Mouse (Mus musculus) forebrain, postnatal 0 days (tissue): ENCODE results near the gene Ccdc189. TPM values are rescaled to one million over a fixed set of nuclear protein-coding genes. Genes with fewer than 3 reads are reported as not detected.
A peak's percentile ranks its signal among the peaks of the same experiment; 100 is the strongest.

ENCODE experiments used
- ATAC-seq: fragments of 200-750 bp; cut with Nextera tagmentation; 2 replicates; pipeline ENCODE4 v1.8.0; 2017; ENCODE audit warnings: mild to moderate bottlenecking, moderate library complexity
- DNase-seq: peaks from one replicate; pipeline ENCODE4 v3.0.0-alpha.2; 2015
- H3K27ac ChIP-seq: fragments of 300-500 bp; sonication (generic); 2 replicates; pipeline ENCODE4 v1.5.1; 2014; ENCODE audit warnings: low read depth, mild to moderate bottlenecking, antibody characterized with exemption, low read length, moderate library complexity, mixed read lengths
- H3K27me3 ChIP-seq: fragments of 300-500 bp; sonication (generic); 2 replicates; pipeline ENCODE4 v1.6.1; 2014; ENCODE audit warnings: mild to moderate bottlenecking, low read length, mixed read lengths; ENCODE audit not compliant: insufficient read depth
- H3K36me3 ChIP-seq: fragments of 300-500 bp; sonication (generic); 2 replicates; pipeline ENCODE4 v1.6.1; 2014; ENCODE audit warnings: mild to moderate bottlenecking, moderate library complexity; ENCODE audit not compliant: insufficient read depth
- H3K4me1 ChIP-seq: fragments of 300-500 bp; sonication (generic); 2 replicates; pipeline ENCODE4 v1.6.1; 2014; ENCODE audit warnings: antibody characterized with exemption; ENCODE audit not compliant: insufficient read depth
- H3K4me2 ChIP-seq: fragments of 300-500 bp; sonication (generic); 2 replicates; pipeline ENCODE4 v1.6.1; 2014; ENCODE audit warnings: low read depth, mild to moderate bottlenecking, moderate library complexity
- H3K4me3 ChIP-seq: fragments of 300-500 bp; sonication (generic); 2 replicates; pipeline ENCODE4 v1.5.1; 2014; ENCODE audit warnings: low read depth, low read length, mixed read lengths
- H3K9ac ChIP-seq: fragments of 300-500 bp; sonication (generic); 2 replicates; pipeline ENCODE4 v1.6.1; 2014; ENCODE audit warnings: mild to moderate bottlenecking
- H3K9me3 ChIP-seq: fragments of 300-500 bp; sonication (generic); 2 replicates; pipeline ENCODE4 v1.6.1; 2016; ENCODE audit warnings: low read length
- CTCF ChIP-seq: sonication (generic); IDR thresholded peaks from 2 replicates; pipeline ENCODE4 v1.5.1; 2016; ENCODE audit warnings: antibody characterized with exemption, control low read depth, low read depth
- WGBS: fragments of 180-500 bp; shearing (Covaris S2); extraction: QIAGEN DNeasy Blood & Tissue Kit; methylation state at CpG from one replicate; pipeline ENCODE4 v1.1.7; 2014; 5-methylcytosine and 5-hydroxymethylcytosine counted together
- polyA plus RNA-seq: library from polyadenylated mRNA; unstranded; fragments of >200 nt; fragmentation: Nextera tagmentation; extraction: Ambion mirVana; gene quantifications from 2 replicates; pipeline ENCODE4 v1.2.1, GENCODE M21; 2015
- total RNA-seq: library from RNA; depleted of rRNA; stranded (reverse); fragments of >200 nt; gene quantifications from 2 replicates; pipeline ENCODE4 v1.2.3, GENCODE M21; 2014

The Ccdc189 gene
- total and polyA plus RNA-seq, 2 experiments from 2014 or later = 11.0 to 16.0 TPM

DNA sequence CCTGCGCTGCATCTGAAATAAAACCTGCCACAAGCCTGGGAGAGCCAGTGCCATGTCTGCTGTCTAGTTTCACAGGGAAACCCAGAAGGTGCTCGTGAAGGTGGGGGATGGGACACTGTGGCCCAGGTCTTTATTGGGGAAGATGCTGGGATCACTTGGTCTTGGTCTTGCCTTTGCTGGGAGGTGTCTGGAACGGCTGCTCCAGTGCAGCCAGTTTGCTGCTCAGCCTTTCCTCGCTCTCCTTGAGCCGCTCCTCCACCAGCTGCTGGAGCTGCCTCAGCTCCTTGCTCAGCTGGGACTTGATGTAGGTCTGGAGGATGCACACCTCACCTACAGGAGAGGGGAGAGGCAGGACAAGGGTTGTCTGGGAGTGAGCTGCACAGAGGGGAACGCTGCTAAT lies 5.1 kb downstream of the Ccdc189 start:
- no peak for TF ChIP-seq CTCF
- H3K4me3 ChIP-seq = no peak overlapping the region
- no peak for DNase-seq
- no peak for ATAC-seq
- peaks cover 46% of the 10 kb centered on the region for H3K36me3 ChIP-seq
- no peak overlapping the region for H3K9ac ChIP-seq
- no peaks in the 10 kb centered on the region for H3K4me1 ChIP-seq
- no peak overlapping the region for H3K27ac ChIP-seq
- no peaks in the 10 kb centered on the region for H3K27me3 ChIP-seq
- H3K4me2 ChIP-seq = no peak overlapping the region
- H3K9me3 ChIP-seq = no peaks in the 10 kb centered on the region
- WGBS = 94% methylated on average over 6 of the region's 6 CpGs

DNA sequence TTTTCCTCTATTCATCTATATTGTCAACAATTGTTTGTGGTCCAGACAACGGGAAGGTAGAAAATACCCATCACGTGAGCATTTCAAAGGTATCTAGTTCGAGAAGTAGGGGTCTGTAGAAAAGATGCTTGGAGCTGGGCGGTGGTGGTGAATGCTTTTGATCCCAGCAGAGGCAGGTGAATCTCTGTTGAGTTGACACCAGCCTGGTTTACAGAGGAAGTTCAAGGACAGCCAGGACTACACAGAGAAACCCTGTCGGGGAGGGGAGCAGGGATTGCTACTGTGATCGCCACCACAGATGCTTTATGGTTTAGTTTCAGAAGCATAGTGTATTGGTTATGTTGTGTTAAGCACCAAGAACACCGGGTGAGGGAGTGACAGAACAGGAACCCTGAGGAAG lies 14.3 kb downstream of the Ccdc189 start:
- peak overlapping the region; percentile 72 for H3K4me3 ChIP-seq
- no peaks in the 10 kb centered on the region for H3K27me3 ChIP-seq
- H3K4me1 ChIP-seq = peaks cover 20% of the 10 kb centered on the region
- 21% methylated on average over 7 of the region's 7 CpGs for WGBS
- TF ChIP-seq CTCF = no peak
- H3K4me2 ChIP-seq = peak overlapping the region; percentile 95
- H3K27ac ChIP-seq = no peak overlapping the region
- H3K36me3 ChIP-seq = peaks cover 21% of the 10 kb centered on the region
- H3K9me3 ChIP-seq = no peaks in the 10 kb centered on the region
- H3K9ac ChIP-seq = peak overlapping the region; percentile 79
- DNase-seq (no peak), ATAC-seq (no peak)

DNA sequence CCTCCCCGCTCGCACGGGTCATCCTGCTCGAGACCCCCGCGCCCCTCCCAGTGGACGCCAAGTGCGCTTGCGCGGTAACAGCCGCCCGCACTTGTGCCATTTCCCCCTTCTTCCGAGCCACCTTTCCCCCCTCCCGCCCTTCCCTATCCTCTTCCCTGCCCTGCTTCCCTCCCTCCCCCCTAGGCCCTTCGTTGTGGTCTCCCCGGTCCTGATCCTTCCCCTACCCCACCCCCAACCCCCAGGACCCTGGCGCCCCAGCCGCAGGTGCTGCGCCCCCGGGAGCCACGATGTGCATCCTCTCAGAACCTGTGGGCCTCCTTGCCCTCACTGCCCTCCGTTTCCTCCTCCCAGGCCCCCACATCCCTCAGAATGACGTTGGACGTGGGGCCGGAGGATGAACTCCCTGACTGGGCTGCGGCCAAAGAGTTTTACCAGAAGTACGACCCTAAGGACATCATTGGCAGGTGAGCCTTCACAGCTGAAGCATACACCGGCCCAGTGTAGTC lies 14.8 kb downstream of the Ccdc189 start:
- Histone ChIP-seq H3K4me1 (peaks cover 20% of the 10 kb centered on the region), H3K9me3 (no peaks in the 10 kb centered on the region), H3K4me2 (peak overlapping the region; percentile 95), H3K27me3 (no peaks in the 10 kb centered on the region), H3K27ac (peak overlapping the region; percentile 72), H3K36me3 (peaks cover 17% of the 10 kb centered on the region; the same call in 1 of the 2 replicates), H3K4me3 (peak overlapping the region; percentile 72), H3K9ac (peak overlapping the region; percentile 79)
- no peak for TF ChIP-seq CTCF
- ATAC-seq = peak; percentile 57; the same call in 1 of the 2 replicates
- 1% methylated on average over 22 of the region's 28 CpGs for WGBS
- no peak for DNase-seq

- H3K4me1 ChIP-seq = peaks cover 20% of the 10 kb centered on the region
- DNase-seq (peak; percentile 96), ATAC-seq (peak; percentile 98)
- TF ChIP-seq CTCF = 0 out of 2 replicates have a peak, but pooled peaks have one; percentile 20
- peak within 1 kb of the TSS; percentile 74 for H3K27ac ChIP-seq
- no peaks in the 10 kb centered on the region for H3K9me3 ChIP-seq
- H3K27me3 ChIP-seq = no peaks in the 10 kb centered on the region
- H3K9ac ChIP-seq = peak within 1 kb of the TSS; percentile 79
- H3K36me3 ChIP-seq = peaks cover 12% of the 10 kb centered on the region; the same call in 1 of the 2 replicates
- peak within 1 kb of the TSS; percentile 95 for H3K4me2 ChIP-seq
- H3K4me3 ChIP-seq = peak within 1 kb of the TSS; percentile 72
- WGBS = under 1% methylated on average over 17 of the region's 17 CpGs
These were observed 15.4 kb downstream of the Ccdc189 start, which contains the start of gene Phkg2 for GRCm38 (mm10) chr7:127572895-127573471. TSS of gene Phkg2 (plus strand) at chr7:127573340.

GRCm38 (mm10) chr7:127564381-127565150 lies 23.8 kb downstream of the Ccdc189 start:
- Histone ChIP-seq H3K4me3 (no peak overlapping the region), H3K9me3 (no peaks in the 10 kb centered on the region), H3K27ac (no peak overlapping the region), H3K9ac (no peak overlapping the region), H3K27me3 (no peaks in the 10 kb centered on the region), H3K4me2 (no peak overlapping the region), H3K4me1 (no peaks in the 10 kb centered on the region), H3K36me3 (peaks cover 41% of the 10 kb centered on the region)
- TF ChIP-seq CTCF = no peak
- ATAC-seq (no peak), DNase-seq (no peak)
- 67% methylated on average over 6 of the region's 6 CpGs for WGBS

- Histone ChIP-seq H3K9ac (no peak within 1 kb of the TSS), H3K27me3 (no peaks in the 10 kb centered on the region), H3K27ac (no peak within 1 kb of the TSS), H3K9me3 (no peaks in the 10 kb centered on the region), H3K4me3 (no peak within 1 kb of the TSS), H3K4me2 (no peak within 1 kb of the TSS), H3K4me1 (no peaks in the 10 kb centered on the region), H3K36me3 (peaks cover 55% of the 10 kb centered on the region)
- DNase-seq (no peak), ATAC-seq (no peak)
- no peak for TF ChIP-seq CTCF
- 88% methylated on average over 5 of the region's 5 CpGs for WGBS
These were observed 27.0 kb downstream of the Ccdc189 start, which contains the start of gene Tmem265 for GRCm38 (mm10) chr7:127561340-127561858. TSS of gene Tmem265 (plus strand) at chr7:127561390.
